Mouse (Mus musculus) stomach, embryonic 14.5 days (tissue): ENCODE results near the gene Tceanc. TPM values are rescaled to one million over a fixed set of nuclear protein-coding genes. Genes with fewer than 3 reads are reported as not detected.
A peak's percentile ranks its signal among the peaks of the same experiment; 100 is the strongest.

Source experiments
- ATAC-seq: fragments of 200-750 bp; cut with Nextera tagmentation; 2 replicates; pipeline ENCODE4 v1.8.0; 2017; ENCODE audit warnings: low read depth, moderate TSS enrichment; ENCODE audit not compliant: insufficient number of reproducible peaks, insufficient read depth, low FRiP score
- H3K27ac ChIP-seq: fragments of 300-500 bp; sonication (generic); 2 replicates; pipeline ENCODE4 v1.5.1; 2014; ENCODE audit warnings: mild to moderate bottlenecking, low read length, moderate library complexity, mixed read lengths
- H3K27me3 ChIP-seq: fragments of 300-500 bp; sonication (generic); 2 replicates; pipeline ENCODE4 v1.6.1; 2014; ENCODE audit warnings: low read length, control low read depth, mixed read lengths; ENCODE audit not compliant: control insufficient read depth, insufficient read depth
- H3K36me3 ChIP-seq: fragments of 300-500 bp; sonication (generic); 2 replicates; pipeline ENCODE4 v1.6.1; 2014; ENCODE audit warnings: mild to moderate bottlenecking, control low read depth, low read length, moderate library complexity, mixed read lengths; ENCODE audit not compliant: control insufficient read depth, insufficient read depth
- H3K4me1 ChIP-seq: fragments of 300-500 bp; sonication (generic); 2 replicates; pipeline ENCODE4 v1.6.1; 2014; ENCODE audit warnings: low read length, control low read depth, mixed read lengths; ENCODE audit not compliant: control insufficient read depth, insufficient read depth
- H3K4me2 ChIP-seq: fragments of 300-500 bp; sonication (generic); replicated peaks from 2 replicates; pipeline ENCODE4 v1.6.1; 2014; ENCODE audit warnings: low read depth, low read length, control low read depth
- H3K4me3 ChIP-seq: fragments of 300-500 bp; sonication (generic); 2 replicates; pipeline ENCODE4 v1.5.1; 2014; ENCODE audit warnings: low read depth, low read length, control low read depth
- H3K9ac ChIP-seq: fragments of 300-500 bp; sonication (generic); replicated peaks from 2 replicates; pipeline ENCODE4 v1.6.1; 2014; ENCODE audit warnings: low read depth, mild to moderate bottlenecking, control low read depth, low read length, moderate library complexity, mixed read lengths
- H3K9me3 ChIP-seq: fragments of 300-500 bp; sonication (generic); 2 replicates; pipeline ENCODE4 v1.6.1; 2016; ENCODE audit warnings: low read depth, low read length, control low read depth; ENCODE audit not compliant: control insufficient read depth
- WGBS: fragments of 180-500 bp; shearing (Covaris S2); extraction: QIAGEN DNeasy Blood & Tissue Kit; methylation state at CpG from one replicate; pipeline ENCODE4 v1.1.7; 2014; 5-methylcytosine and 5-hydroxymethylcytosine counted together
- polyA plus RNA-seq: library from polyadenylated mRNA; unstranded; fragments of >200 nt; fragmentation: Nextera tagmentation; extraction: Ambion mirVana; gene quantifications from 2 replicates; pipeline ENCODE4 v1.2.1, GENCODE M21; 2014

Tceanc gene
- polyA plus RNA-seq, 1 experiment from 2014 or later: 5.9 TPM

DNA sequence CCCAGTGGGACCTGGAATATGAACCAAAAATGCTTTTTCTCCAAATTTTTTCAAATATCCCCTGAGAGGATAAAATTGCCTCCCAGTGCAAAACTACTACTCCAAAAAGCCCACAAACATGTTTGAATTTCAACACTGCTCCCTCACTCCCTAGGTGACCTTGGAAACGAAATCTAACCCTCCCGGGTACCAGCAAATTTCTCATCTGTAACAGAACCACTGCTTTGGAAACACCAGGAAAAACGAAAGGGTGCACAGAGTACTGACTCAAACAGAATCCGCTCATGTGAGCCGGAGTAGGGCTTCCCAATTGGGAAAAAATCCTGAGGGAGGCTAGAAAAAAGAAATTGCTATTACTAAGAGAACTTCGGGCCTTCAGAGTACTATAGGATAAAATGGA lies 41.0 kb downstream of the Tceanc start:
- Histone ChIP-seq H3K27me3 (no peaks in the 10 kb centered on the region), H3K4me3 (peak overlapping the region; percentile 13; the same call in 1 of the 2 replicates), H3K27ac (no peak overlapping the region), H3K4me2 (peak overlapping the region; percentile 52), H3K9ac (no peak overlapping the region), H3K9me3 (no peaks in the 10 kb centered on the region), H3K36me3 (no peaks in the 10 kb centered on the region; the same call in 1 of the 2 replicates), H3K4me1 (no peaks in the 10 kb centered on the region)
- no peak for ATAC-seq
- 68% methylated on average over 6 of the region's 6 CpGs for WGBS

DNA sequence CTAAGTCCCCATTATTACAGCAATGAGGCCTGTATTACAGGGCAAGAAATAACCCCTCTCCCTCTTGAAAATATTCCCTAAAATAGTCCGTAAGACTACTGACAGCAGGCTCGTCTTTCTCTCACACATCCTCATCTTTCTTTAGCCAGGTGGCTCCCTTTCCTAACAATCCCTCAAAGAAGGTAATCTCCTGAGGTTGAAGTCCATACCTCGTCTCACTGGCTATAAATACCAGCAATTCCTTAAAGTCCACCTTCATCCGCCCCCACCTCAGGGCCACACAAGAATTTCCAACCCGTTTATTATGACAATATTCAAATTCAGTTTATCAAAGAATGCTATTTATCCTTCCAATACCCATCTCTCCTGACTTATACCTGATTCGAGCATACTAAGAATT lies 45.8 kb downstream of the Tceanc start:
- Histone ChIP-seq H3K36me3 (no peaks in the 10 kb centered on the region; the same call in 1 of the 2 replicates), H3K9ac (no peak overlapping the region), H3K4me1 (no peaks in the 10 kb centered on the region), H3K4me3 (no peak overlapping the region), H3K27me3 (no peaks in the 10 kb centered on the region), H3K9me3 (no peaks in the 10 kb centered on the region), H3K27ac (no peak overlapping the region), H3K4me2 (no peak overlapping the region)
- no peak for ATAC-seq
- 75% methylated on average over 6 of the region's 6 CpGs for WGBS

GRCm38 (mm10) chrX:166468321-166468720 lies 50.0 kb downstream of the Tceanc start:
- no peak overlapping the region for H3K4me3 ChIP-seq
- H3K4me2 ChIP-seq: no peak overlapping the region
- no peaks in the 10 kb centered on the region for H3K4me1 ChIP-seq
- H3K36me3 ChIP-seq: no peaks in the 10 kb centered on the region
- no peak overlapping the region for H3K9ac ChIP-seq
- WGBS: 92% methylated on average over 7 of the region's 7 CpGs
- no peaks in the 10 kb centered on the region for H3K9me3 ChIP-seq
- no peak overlapping the region for H3K27ac ChIP-seq
- no peak for ATAC-seq
- no peaks in the 10 kb centered on the region for H3K27me3 ChIP-seq

DNA sequence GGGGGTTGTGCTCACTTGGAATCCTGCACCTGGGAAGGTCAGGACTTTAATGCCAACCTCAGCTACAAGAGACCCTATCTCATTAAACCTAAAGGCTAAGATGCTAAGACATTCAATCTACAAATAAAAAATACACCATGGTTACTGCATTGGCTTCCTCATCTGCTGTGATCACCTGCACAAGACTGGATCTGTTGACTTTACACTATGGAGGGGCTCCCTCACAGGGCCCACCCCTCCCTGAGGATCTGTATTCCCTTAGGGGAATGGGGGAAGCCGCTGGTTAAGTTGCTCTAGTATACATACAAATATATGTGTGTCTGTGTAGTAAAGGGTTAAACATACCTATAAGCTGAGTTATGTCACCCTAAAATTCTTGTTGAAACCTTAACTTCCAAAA lies 62.8 kb downstream of the Tceanc start:
- 91% methylated on average over 1 of the region's 1 CpGs for WGBS
- Histone ChIP-seq H3K27me3 (no peaks in the 10 kb centered on the region), H3K27ac (no peak overlapping the region), H3K36me3 (no peaks in the 10 kb centered on the region), H3K4me3 (no peak overlapping the region), H3K4me1 (no peaks in the 10 kb centered on the region), H3K4me2 (no peak overlapping the region), H3K9me3 (no peaks in the 10 kb centered on the region), H3K9ac (no peak overlapping the region)
- no peak for ATAC-seq

DNA sequence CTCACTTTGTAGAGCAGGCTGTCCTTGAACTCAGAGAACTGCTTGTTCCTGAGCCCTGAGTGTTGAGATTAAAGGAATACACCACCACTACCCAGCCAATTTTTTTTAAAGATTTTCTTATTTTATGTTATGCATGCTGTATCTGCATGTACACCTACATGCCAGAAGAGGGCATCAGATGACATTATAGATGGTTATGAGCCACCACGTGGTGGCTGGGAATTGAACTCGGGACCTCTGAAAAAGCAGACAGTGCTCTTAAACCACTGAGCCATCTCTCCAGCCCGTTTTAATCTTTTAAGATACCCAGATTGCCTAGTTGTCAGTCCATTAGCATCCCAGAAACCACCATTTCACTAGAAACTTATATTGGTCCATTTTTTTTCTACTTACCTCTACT lies 64.0 kb downstream of the Tceanc start:
- Histone ChIP-seq H3K36me3 (no peaks in the 10 kb centered on the region), H3K4me3 (no peak overlapping the region), H3K4me1 (no peaks in the 10 kb centered on the region), H3K9me3 (no peaks in the 10 kb centered on the region), H3K27ac (no peak overlapping the region), H3K9ac (no peak overlapping the region), H3K27me3 (no peaks in the 10 kb centered on the region), H3K4me2 (no peak overlapping the region)
- ATAC-seq: no peak
- 64% methylated on average over 3 of the region's 3 CpGs for WGBS

- no peaks in the 10 kb centered on the region for H3K9me3 ChIP-seq
- no peak for ATAC-seq
- no peak overlapping the region for H3K9ac ChIP-seq
- no peak overlapping the region for H3K4me3 ChIP-seq
- no peaks in the 10 kb centered on the region for H3K27me3 ChIP-seq
- H3K27ac ChIP-seq: no peak overlapping the region
- no peak overlapping the region for H3K4me2 ChIP-seq
- 73% methylated on average over 6 of the region's 6 CpGs for WGBS
- no peaks in the 10 kb centered on the region for H3K36me3 ChIP-seq
- no peaks in the 10 kb centered on the region for H3K4me1 ChIP-seq
These were observed 64.8 kb downstream of the Tceanc start for GRCm38 (mm10) chrX:166453532-166453931.

Other genes starting within 250 kb of the Tceanc start
- gene Trappc2, start 78.0 kb downstream of the Tceanc start, polyA plus RNA-seq: 27.0 and 28.1 TPM in 2 replicates
- gene Ofd1, start 77.9 kb downstream of the Tceanc start, polyA plus RNA-seq: 9.0 and 9.2 TPM in 2 replicates
- 64.8 and 65.3 TPM in 2 replicates for gene Rab9, start 38.7 kb downstream of the Tceanc start, polyA plus RNA-seq
- gene Egfl6, start 67.2 kb upstream of the Tceanc start, polyA plus RNA-seq: 14.6 and 15.3 TPM in 2 replicates